Mouse (Mus musculus) embryonic facial prominence, embryonic 14.5 days (tissue): ENCODE measurements at regions not wholly inside any gene's neighbourhood (a gene's known extent, or its start where the extent isn't known, plus 50 kb on each side); places are given as distances from the start of the nearest gene placed in this dataset.

ENCODE experiments used
- ATAC-seq: fragments of 200-750 bp; cut with Nextera tagmentation; 2 replicates; pipeline ENCODE4 v1.8.0; 2017; ENCODE audit warnings: low read depth, moderate number of reproducible peaks, moderate TSS enrichment
- DNase-seq: peaks from one replicate; pipeline ENCODE4 v3.0.0-alpha.2; 2015; ENCODE audit warnings: low spot score
- H3K27ac ChIP-seq: fragments of 300-500 bp; sonication (generic); replicated peaks from 2 replicates; pipeline ENCODE4 v1.5.1; 2014; ENCODE audit warnings: low read depth, mild to moderate bottlenecking, low read length, moderate library complexity
- H3K27me3 ChIP-seq: fragments of 300-500 bp; sonication (generic); replicated peaks from 2 replicates; pipeline ENCODE4 v1.6.1; 2014; ENCODE audit warnings: low read length; ENCODE audit not compliant: control insufficient read depth, insufficient read depth
- H3K36me3 ChIP-seq: fragments of 300-500 bp; sonication (generic); 2 replicates; pipeline ENCODE4 v1.6.1; 2014; ENCODE audit warnings: low read length, mixed read lengths; ENCODE audit not compliant: control insufficient read depth, insufficient read depth
- H3K4me1 ChIP-seq: fragments of 300-500 bp; sonication (generic); 2 replicates; pipeline ENCODE4 v1.6.1; 2014; ENCODE audit warnings: antibody characterized with exemption, low read length; ENCODE audit not compliant: control insufficient read depth, insufficient read depth
- H3K4me2 ChIP-seq: fragments of 300-500 bp; sonication (generic); 2 replicates; pipeline ENCODE4 v1.6.1; 2014; ENCODE audit warnings: low read depth, mild to moderate bottlenecking, low read length, moderate library complexity, mixed read lengths
- H3K4me3 ChIP-seq: fragments of 300-500 bp; sonication (generic); 2 replicates; pipeline ENCODE4 v1.5.1; 2014; ENCODE audit warnings: low read depth, mild to moderate bottlenecking, low read length
- H3K9ac ChIP-seq: fragments of 300-500 bp; sonication (generic); 2 replicates; pipeline ENCODE4 v1.6.1; 2014; ENCODE audit warnings: low read depth, mild to moderate bottlenecking, low read length, moderate library complexity, mixed read lengths
- H3K9me3 ChIP-seq: fragments of 300-500 bp; sonication (generic); 2 replicates; pipeline ENCODE4 v1.6.1; 2016; ENCODE audit warnings: low read length; ENCODE audit not compliant: control insufficient read depth
- WGBS: fragments of 180-500 bp; shearing (Covaris S2); extraction: QIAGEN DNeasy Blood & Tissue Kit; methylation state at CpG from one replicate; pipeline ENCODE4 v1.1.7; 2014; 5-methylcytosine and 5-hydroxymethylcytosine counted together

GRCm38 (mm10) chr13:59251252-59252006, 333.6 kb downstream of the Agtpbp1 start:
- H3K4me2 ChIP-seq, result no peak overlapping the region
- H3K27ac ChIP-seq, result no peak overlapping the region
- H3K27me3 ChIP-seq, result no peaks in the 10 kb centered on the region; the same call in 1 of the 2 replicates
- H3K9me3 ChIP-seq, result no peaks in the 10 kb centered on the region
- H3K9ac ChIP-seq, result no peak overlapping the region
- ATAC-seq, result no peak
- no peak overlapping the region for H3K4me3 ChIP-seq
- H3K36me3 ChIP-seq, result no peaks in the 10 kb centered on the region
- WGBS, result 63% methylated on average over 12 of the region's 12 CpGs
- no peak for DNase-seq
- peaks cover 27% of the 10 kb centered on the region for H3K4me1 ChIP-seq

GRCm38 (mm10) chr13:59248411-59248810, 336.6 kb downstream of the Agtpbp1 start:
- Histone ChIP-seq H3K9ac (no peak overlapping the region), H3K27me3 (no peaks in the 10 kb centered on the region; the same call in 1 of the 2 replicates), H3K4me3 (no peak overlapping the region), H3K27ac (no peak overlapping the region), H3K4me1 (peaks cover 14% of the 10 kb centered on the region), H3K4me2 (no peak overlapping the region), H3K9me3 (no peaks in the 10 kb centered on the region), H3K36me3 (no peaks in the 10 kb centered on the region)
- ATAC-seq (peak; percentile 22; the same call in 1 of the 2 replicates), DNase-seq (peak; percentile 71)
- WGBS, result 46% methylated on average over 9 of the region's 9 CpGs

- 53% methylated on average over 7 of the region's 7 CpGs for WGBS
- Histone ChIP-seq H3K9ac (no peak overlapping the region), H3K4me2 (no peak overlapping the region), H3K27ac (no peak overlapping the region), H3K27me3 (no peaks in the 10 kb centered on the region; the same call in 1 of the 2 replicates), H3K4me1 (peaks cover 10% of the 10 kb centered on the region; the same call in 1 of the 2 replicates), H3K36me3 (no peaks in the 10 kb centered on the region), H3K9me3 (no peaks in the 10 kb centered on the region), H3K4me3 (no peak overlapping the region)
- DNase-seq (peak; percentile 59), ATAC-seq (no peak)
Measured at GRCm38 (mm10) chr13:59246984-59247537, 338.0 kb downstream of the Agtpbp1 start.

- Histone ChIP-seq H3K9ac (no peak overlapping the region), H3K27me3 (no peaks in the 10 kb centered on the region), H3K36me3 (no peaks in the 10 kb centered on the region), H3K4me2 (no peak overlapping the region), H3K4me3 (no peak overlapping the region), H3K27ac (no peak overlapping the region), H3K9me3 (no peaks in the 10 kb centered on the region), H3K4me1 (peaks cover 10% of the 10 kb centered on the region; the same call in 1 of the 2 replicates)
- DNase-seq, result no peak
- WGBS, result 67% methylated on average over 6 of the region's 6 CpGs
- no peak for ATAC-seq
Measured at GRCm38 (mm10) chr13:59246070-59246469, 339.0 kb downstream of the Agtpbp1 start.

- H3K36me3 ChIP-seq, result no peaks in the 10 kb centered on the region
- no peak overlapping the region for H3K4me2 ChIP-seq
- H3K27ac ChIP-seq, result no peak overlapping the region
- H3K4me1 ChIP-seq, result peaks cover 10% of the 10 kb centered on the region; the same call in 1 of the 2 replicates
- ATAC-seq (no peak), DNase-seq (no peak)
- H3K9me3 ChIP-seq, result no peaks in the 10 kb centered on the region
- H3K9ac ChIP-seq, result no peak overlapping the region
- no peak overlapping the region for H3K4me3 ChIP-seq
- WGBS, result 95% methylated on average over 1 of the region's 1 CpGs
- H3K27me3 ChIP-seq, result no peaks in the 10 kb centered on the region
Measured at GRCm38 (mm10) chr13:59244622-59245021, 340.4 kb downstream of the Agtpbp1 start.

- Histone ChIP-seq H3K4me2 (no peak overlapping the region), H3K9ac (no peak overlapping the region), H3K4me1 (peaks cover 5% of the 10 kb centered on the region; the same call in 1 of the 2 replicates), H3K4me3 (no peak overlapping the region), H3K27me3 (no peaks in the 10 kb centered on the region), H3K36me3 (no peaks in the 10 kb centered on the region), H3K9me3 (no peaks in the 10 kb centered on the region), H3K27ac (no peak overlapping the region)
- ATAC-seq (no peak), DNase-seq (no peak)
- WGBS, result 60% methylated on average over 4 of the region's 4 CpGs
Measured at GRCm38 (mm10) chr13:59242671-59243070, 342.4 kb downstream of the Agtpbp1 start.

- peak; percentile 65 for ATAC-seq
- peaks cover 3% of the 10 kb centered on the region; the same call in 1 of the 2 replicates for H3K4me1 ChIP-seq
- H3K36me3 ChIP-seq, result no peaks in the 10 kb centered on the region
- H3K4me2 ChIP-seq, result no peak overlapping the region
- no peak overlapping the region for H3K9ac ChIP-seq
- H3K27me3 ChIP-seq, result no peaks in the 10 kb centered on the region
- no peak overlapping the region for H3K4me3 ChIP-seq
- DNase-seq, result peak; percentile 79
- no peaks in the 10 kb centered on the region for H3K9me3 ChIP-seq
- peak overlapping the region; percentile 49; the same call in 1 of the 2 replicates for H3K27ac ChIP-seq
- 45% methylated on average over 1 of the region's 1 CpGs for WGBS
Measured at GRCm38 (mm10) chr13:59238696-59239095, 346.3 kb downstream of the Agtpbp1 start.

GRCm38 (mm10) chr13:59235836-59236235, 349.2 kb downstream of the Agtpbp1 start:
- ATAC-seq, result no peak

More at GRCm38 (mm10) chr13:59235836-59236235, 349.2 kb downstream of the Agtpbp1 start:
- H3K27ac ChIP-seq, result no peak overlapping the region
- H3K4me1 ChIP-seq, result peaks cover 3% of the 10 kb centered on the region; the same call in 1 of the 2 replicates
- no peak overlapping the region for H3K9ac ChIP-seq
- H3K4me2 ChIP-seq, result no peak overlapping the region
- 89% methylated on average over 9 of the region's 9 CpGs for WGBS
- no peak overlapping the region for H3K4me3 ChIP-seq
- H3K36me3 ChIP-seq, result no peaks in the 10 kb centered on the region
- no peaks in the 10 kb centered on the region for H3K27me3 ChIP-seq
- no peaks in the 10 kb centered on the region for H3K9me3 ChIP-seq
- DNase-seq, result no peak
